Mouse (Mus musculus): ENCODE results near the gene Zfp219.
"Not testable (repeated sequence)": the region's sequence is repeated elsewhere in the genome, so short reads cannot be mapped to it uniquely, and the experiment has no call there.

Gene Zfp219

DNA sequence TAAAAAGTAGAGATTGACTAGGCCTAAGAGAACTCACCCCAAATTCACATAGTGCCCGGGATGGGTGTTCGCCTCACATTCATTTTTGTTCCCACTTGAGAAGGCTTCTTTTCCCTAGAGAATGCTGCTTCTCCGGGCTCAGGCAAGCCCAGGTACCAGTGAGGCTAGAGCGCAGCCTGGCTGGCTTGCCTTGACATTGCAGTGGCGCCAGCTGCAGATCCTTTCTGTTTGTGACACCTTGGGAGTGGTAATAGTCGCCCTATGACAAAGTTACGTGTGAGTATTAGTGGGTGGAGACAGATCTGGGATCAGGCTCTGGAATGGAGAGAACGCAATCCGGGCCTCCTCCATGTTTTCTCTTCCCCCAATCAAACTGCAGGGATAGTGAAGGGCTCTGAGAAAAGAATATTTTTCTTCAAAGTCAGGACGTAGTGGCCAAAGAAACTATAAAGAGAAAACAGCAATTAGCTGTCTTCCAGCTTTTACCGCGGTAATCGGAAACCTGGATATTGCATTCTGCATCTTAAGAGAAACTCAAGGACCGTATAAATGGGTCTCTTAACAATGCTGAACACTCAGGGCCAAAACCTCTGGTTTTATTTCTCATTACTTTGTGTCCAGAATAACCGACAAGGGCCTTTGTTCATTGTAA, at the start of gene Zfp219:
Gene Zfp219 (minus strand): TSS at position 248 of the 652 bp plus-strand sequence.
- DNase-seq (ENCODE audit: low spot score in 2 of 2), result peak; percentile 67 to 77

DNA sequence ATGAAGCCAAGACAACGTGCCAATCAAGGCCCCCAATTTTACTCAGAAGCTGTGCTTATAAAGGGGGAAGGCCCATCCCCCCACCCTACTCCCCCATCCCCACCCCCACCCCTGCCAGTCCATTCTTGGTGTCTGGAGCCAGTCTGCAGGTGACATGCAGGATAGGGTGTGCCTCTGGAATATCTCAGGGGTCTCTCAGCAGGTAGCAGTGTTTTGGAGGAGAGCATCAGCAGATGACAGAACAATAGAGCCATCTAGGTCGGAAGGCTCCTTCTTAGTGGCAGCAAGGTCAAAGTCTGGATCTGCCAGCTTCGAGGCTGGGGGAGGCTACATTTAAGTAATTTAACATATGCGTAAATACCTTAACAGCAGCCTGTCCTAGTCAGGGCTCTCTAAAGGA, 45.6 kb upstream of the Zfp219 start:
- DNase-seq (ENCODE audit: low spot score in 2 of 2), result no peak

DNA sequence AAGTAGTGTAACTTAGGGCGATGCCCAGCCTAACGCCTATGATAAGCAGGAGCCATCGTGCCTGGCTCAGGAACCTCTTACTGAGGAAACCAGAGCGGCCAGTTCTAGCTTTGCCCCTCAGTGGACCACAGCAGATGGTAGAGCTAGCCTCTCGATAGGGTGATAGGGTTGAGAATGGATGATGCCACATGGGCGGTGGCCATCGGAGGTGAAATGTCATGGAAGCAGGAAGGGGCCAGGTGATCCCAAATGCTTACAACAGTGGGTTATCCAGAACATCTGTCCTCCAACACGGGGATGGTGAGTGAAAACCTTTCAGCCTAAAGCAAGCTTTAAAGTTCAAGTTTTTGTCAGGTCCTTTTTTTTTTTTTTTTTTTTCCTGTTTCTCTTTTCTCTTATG, 41.3 kb upstream of the Zfp219 start:
- no peak for DNase-seq (ENCODE audit: low spot score in 2 of 2)

DNA sequence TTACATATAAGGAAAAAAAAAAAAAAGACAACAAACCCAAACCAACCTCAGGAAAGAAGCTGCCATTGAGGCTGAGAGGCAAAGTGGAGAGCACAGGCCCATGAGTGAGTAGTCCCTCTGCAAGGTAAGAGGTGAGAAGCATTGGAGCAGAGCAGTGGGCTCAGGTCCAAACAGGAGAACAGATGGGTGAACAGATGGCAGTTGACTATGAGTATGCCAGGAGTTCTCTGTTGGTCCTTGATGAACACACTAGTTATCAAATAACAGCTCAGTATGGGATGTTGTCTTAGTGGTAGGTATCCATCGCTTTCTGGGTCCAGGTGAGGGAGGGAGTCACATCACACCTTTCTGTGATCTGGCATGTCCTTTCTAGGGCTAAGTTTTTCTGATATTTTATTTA, 40.3 kb upstream of the Zfp219 start:
- DNase-seq (ENCODE audit: low spot score in 2 of 2), result no peak

DNA sequence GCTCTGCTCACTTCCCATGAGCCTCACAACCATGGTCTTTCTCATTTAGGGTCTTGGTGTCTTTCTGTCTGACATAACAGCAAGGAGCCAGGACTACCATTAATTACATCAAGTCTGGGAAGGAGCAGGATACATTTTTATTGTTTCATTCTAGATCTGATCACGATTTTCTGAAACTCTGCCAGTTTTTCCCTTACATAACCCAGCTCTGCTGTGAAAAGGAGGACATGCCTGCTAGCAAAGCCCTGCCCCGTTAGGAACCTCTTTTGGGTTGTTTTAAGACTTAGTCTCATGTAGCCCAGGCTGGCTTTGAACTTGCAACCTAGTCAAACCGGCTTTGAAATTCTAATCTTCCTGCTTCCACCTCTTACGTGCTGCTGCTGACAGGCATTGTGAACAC, 39.4 kb upstream of the Zfp219 start:
- DNase-seq (ENCODE audit: low spot score in 2 of 2), result no peak

DNA sequence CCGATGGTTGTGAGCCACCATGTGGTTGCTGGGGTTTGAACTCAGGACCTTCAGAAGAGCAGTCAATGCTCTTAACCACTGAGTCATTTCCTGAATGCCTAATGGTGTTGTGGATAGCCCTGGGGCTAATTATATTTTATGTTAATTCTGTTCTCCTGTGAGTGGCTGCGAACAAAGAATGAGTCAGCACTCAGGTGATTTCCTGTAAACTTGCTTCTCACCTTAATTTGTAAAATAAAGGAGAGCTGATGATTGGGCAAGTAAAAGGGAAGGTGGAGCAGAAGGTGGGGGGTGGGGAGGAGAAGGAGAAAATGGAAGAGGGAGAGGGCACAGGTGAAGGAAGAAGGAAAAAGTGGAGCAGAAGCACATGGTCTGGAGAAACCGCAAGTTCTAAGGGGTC, 32.2 kb upstream of the Zfp219 start:
- DNase-seq (ENCODE audit: low spot score in 2 of 2), result not testable (repeated sequence)

DNA sequence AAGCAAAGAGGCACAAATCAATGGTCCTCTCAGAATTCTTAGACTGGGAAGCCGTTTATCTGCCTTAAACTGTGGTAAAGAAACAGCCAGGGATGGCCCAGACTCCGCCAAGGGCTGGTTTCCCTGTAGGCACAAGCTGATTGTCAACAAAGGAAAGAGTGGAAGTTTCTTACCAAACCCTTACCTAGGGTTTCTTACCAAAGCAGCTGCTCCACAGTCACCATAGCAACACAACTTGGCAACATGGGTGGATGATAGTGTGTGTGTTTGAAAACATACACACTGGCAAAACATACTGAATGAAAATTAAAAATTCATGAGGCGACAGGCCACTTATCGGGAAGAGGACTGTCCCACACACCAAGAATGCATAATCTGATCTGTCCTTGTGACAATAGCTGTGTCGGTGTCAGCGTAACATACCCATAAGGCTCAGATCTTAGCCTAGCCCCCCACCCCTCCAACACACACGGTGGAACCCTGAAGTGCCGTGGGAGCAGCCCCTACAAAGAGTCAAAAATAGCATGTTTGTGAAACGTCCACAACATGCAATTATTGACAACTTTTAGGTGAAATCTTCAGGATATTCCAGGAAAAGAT, 25.5 kb upstream of the Zfp219 start:
- DNase-seq (ENCODE audit: low spot score in 2 of 2), result no peak

DNA sequence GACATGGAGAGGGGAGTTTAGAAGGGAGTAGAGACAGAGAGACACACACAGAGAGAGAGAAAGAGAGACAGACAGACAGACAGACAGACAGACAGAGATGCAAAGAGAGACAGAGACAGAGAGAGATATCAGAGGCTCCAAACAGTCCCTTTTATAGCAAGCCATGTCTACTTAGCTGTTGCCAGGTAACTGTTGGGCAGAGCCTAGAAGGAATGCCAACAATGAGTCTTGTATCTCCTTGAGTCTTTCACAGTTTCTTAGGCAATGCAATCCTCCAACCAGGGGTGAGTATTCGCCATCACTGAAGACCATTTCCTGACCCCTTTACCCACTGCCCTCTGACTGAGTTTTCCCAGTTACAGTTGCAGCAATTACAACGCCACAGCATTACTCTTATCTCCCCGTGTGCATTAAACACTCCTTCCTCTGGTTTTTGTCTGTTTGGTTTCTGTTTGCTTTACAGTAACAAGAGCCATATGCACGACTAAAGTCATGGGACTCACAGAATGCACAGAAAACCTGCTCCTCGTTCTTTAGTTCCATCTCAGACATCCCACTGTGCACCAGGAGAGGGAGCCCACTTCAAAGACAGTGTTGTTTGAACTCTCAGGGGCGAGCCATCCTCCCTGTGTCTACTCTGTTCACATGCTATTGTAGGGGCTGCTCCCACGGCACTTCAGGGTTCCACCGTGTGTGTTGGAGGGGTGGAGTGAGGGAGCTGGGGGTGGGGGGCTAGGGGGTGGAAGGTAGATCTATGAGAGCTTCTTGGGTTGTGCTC, 24.6 kb upstream of the Zfp219 start:
- peak in 1 of 2 experiments; percentile 20 for DNase-seq (ENCODE audit: low spot score in 2 of 2)

DNA sequence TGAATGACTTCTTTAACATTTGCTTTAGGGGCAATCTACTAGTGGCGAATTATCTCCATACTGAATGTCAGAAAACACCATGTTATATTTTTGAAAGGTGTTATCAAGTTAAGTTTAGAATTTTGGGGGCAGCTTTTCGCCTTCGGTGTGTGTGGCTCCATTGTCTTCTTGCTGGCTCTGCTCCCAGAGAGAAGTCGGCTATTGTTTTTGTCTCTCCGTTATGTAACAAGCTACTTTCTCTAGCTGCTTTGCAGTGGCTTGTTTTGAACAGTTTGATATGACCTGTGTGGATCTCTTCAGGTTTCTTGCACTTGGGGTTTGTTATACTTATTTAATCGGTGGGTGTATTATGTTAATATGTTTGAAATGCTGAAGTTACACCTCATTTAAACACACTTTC, 22.9 kb upstream of the Zfp219 start:
- DNase-seq (ENCODE audit: low spot score in 2 of 2), result no peak

DNA sequence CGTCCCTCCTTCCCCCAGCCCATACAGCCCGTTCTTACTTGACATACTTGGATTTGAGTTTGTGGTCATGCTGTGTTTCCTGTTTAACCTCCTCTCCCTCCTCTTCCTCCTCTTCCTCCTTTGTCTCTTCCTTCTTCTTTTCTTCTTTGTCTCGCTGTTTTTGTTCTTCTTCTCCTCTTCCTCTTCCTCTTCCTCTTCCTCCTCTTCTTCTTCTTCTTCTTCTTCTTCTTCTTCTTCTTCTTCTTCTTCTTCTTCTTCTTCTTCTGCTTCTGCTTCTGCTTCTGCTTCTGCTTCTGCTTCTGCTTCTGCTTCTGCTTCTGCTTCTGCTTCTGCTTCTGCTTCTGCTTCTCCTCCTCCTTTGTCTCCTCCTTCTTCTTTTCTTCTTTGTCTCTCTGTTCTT, 21.8 kb upstream of the Zfp219 start, which contains the start of gene Olfr221:
Gene Olfr221 (minus strand): TSS at position 101 of the 400 bp plus-strand sequence.
- DNase-seq (ENCODE audit: low spot score in 2 of 2), result not testable (repeated sequence)

DNA sequence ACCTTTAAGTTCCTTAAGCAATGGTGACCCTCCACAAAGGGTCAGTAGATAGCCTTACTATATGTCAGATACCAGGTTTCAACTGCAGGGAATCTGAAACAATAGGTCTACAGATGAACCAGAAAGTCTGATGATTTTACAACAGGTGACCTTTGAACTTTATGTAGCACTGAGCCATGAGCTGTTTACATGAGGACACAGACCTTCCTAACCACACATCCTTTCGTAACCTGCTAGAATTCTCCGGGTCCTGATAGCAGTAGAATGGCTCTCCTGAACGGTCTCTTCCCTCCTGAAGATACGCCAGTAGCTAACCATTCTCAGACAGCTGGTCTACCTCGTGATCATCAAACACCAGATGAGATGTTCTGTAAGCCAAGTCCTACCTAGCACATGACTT, 18.8 kb upstream of the Zfp219 start:
- DNase-seq (ENCODE audit: low spot score in 2 of 2), result no peak

DNA sequence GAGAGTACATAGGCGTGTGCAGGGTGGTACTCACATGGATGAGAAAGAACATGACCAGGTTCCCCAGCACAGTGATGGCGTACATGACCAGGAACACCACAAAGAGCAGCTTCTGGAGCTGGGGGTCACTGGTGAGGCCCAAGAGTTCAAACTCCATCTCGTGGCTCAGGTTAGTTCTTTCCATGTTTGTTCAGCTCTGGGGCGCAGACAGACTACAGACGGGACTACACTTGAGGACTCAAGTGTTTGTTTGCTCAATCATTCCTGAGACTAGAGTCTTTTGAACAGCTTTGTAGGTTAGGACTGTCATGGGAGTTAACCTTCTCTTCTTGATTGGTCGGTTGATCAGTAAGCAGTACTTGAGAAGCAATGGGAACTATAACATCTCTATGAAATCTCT, 15.4 kb upstream of the Zfp219 start:
- no peak for DNase-seq (ENCODE audit: low spot score in 2 of 2)

DNA sequence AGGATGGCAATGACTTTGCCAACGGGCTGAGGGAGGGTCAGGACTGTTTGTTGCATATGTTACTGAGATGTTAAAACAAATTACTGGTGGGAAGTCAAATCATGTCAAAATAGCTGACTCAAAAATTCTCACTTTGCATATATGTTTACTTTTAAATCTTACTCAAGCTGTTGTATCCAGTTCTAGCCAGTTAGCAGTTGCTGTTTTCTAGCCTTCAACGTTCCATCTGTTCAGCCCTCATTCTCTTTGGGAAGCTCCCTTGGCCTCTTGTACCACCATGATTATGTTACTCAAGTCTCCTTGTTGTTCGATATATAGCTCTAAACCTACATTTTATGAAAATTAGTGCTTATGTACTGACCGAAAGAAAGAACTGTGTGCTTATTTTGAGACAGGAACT, 5.8 kb upstream of the Zfp219 start:
- DNase-seq (ENCODE audit: low spot score in 2 of 2), result no peak

DNA sequence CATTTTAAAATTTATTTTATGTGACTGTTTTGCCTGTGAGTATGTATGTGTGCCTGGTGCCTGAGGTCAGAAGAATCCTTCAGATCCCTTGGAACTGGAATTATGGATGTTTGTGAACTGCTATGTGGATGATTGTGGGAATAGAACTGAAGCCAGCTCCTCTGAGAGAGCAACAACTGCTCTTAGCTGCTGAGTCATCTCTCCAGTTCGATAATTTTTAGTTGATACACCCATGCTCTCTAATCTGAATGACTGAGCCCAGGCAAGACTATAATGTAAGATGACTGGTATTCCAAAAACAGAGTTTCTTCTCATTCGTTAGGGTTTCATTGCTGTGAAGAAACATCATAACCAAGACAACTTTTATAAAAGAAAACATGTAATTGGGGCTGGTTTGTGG, 3.6 kb upstream of the Zfp219 start:
- no peak for DNase-seq (ENCODE audit: low spot score in 2 of 2)

DNA sequence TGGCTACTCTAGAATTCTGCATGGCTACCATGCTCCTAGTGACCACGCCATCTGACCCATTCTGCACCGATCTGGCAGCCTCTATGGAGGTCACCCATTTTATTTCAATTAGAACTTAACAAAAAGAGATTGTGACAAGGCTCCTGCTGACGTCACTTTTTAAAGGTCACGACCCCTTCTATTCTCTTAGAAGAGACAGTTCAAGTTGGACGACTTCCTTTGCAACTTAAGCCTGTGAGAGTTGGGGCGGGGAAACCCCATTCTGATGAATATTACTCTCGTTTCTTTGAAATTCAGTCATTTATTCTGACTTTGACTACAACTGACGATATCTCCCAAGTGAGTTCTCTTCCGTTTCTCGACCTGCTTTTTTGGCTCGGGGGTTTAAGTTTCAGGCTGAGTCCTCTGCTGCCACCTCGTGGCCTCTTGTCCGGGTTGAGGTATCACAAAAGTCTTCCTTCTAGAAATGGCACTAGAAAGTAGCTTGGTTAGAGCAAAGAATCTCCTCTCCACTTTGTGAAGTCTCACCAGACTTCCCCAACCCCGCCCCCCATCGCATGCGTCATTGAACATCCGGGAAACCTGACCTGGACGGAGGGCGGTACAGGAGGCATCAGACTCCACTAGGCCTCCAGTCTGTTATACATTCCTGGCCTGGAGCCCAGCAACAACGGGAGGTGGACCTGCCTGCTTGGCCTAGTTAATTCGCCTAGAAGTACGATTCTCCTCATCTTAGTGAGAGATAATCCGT, 2.4 kb upstream of the Zfp219 start:
- peak; percentile 77 to 78 for DNase-seq (ENCODE audit: low spot score in 2 of 2)

DNA sequence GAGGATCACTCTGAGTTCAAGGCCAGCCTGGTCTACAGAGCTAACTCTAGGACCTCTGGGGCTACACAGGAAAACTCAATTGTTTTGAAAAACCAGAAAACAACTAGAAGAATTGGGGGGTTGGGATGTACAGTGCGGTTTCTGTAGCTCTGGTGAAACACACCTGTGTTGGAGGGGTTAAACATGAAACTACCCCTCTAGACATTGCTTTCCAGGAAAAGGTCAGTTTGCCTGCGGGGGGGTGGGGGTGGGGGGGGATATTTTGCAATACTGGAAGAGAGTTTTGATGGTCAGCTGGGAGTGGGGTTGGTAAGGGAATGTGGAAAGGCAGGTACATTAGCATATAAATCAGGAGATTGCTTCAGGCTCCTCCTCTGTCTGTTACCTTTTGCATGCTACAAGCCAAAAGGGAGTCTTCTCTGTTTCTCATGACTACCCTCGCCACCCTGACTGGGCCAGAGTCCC, 1.7 kb upstream of the Zfp219 start:
- DNase-seq (ENCODE audit: low spot score in 2 of 2), result no peak

DNA sequence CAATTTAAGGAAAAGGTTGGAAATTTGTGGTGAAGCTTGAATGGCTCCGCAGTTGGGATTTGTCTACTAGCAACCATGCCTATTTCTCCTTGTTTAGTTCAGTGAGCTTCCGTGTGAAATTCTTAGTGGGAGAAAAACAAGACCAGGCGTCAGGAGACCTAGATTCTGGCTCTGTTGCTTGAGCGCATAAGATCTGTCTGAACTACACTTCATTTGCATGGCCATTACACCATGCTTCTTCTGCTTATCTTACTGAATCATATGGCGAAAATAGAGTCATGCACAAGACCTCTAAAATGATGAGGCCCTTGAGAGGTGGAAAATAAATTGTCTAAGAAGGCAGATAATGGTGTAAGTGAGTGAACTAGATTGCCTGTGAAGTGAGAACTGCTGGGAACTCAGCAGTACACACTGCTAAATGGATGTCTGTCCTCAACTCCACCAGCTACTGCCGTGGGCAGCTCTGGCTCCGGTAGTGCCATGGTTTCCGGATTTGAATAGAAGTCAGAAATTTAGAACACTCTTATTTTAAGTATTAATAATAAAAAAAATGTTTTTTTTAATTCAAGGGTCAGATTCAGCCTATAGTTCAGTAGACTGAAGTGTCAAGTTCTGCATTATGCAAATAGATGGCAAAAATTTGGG, 1.2 kb upstream of the Zfp219 start:
- no peak for DNase-seq (ENCODE audit: low spot score in 2 of 2)

DNA sequence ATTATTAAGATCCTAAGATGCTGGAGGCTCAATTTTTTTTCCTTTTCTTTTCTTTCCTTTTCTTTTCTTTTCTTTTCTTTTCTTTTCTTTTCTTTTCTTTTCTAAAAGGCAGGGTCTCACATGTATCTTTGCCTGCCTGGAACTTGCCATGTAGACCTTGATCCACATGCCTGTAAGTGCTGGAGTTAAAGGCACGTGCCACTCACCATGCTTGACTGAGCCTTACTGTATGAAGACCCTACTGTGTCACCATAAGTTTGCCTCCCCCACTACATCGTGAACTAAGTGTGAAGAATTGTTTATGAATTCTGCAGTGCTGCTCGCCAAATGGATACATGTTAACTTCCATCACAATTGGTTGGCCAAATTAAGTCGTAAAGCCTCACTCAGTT, 601 bp upstream of the Zfp219 start:
- DNase-seq (ENCODE audit: low spot score in 2 of 2), result no peak

DNA sequence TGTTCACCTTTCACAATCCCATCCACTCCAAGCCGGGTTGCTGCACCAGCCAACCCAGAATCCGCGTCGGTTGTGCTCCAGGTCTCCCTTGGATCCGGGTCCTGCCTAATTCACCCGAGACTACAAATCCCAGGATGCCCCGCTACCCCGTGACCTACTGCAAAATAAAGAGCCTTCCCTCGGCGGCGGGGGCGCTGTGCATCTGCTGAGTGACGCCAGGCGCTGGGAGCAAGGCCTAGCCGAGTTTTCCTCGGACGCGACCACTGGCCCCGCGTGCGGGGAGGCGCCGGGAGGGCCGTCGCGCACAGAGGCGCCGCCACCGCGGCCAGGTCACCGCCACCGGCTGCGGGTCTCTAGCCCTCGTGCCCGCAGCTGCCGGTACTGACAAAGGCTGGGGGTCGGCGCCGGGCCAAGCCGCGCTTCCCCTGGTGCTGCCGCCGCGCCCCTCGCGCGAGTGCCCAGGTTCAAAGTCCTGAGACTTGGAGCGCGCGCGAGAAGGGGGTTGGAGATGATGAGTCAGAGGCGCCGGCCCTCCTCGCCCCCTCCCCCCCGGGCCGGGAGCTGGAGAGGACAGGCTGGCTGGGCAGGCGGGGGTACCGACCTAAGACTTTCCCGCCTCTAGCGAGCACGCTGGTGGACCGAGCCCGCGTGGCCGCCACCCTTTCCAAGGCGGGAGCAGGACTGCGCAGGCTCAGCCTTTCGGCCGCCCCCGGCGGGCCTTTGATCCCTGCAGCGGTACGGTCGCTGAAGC, 768 bp downstream of the Zfp219 start:
- peak; percentile 97 for DNase-seq (ENCODE audit: low spot score in 2 of 2)

DNA sequence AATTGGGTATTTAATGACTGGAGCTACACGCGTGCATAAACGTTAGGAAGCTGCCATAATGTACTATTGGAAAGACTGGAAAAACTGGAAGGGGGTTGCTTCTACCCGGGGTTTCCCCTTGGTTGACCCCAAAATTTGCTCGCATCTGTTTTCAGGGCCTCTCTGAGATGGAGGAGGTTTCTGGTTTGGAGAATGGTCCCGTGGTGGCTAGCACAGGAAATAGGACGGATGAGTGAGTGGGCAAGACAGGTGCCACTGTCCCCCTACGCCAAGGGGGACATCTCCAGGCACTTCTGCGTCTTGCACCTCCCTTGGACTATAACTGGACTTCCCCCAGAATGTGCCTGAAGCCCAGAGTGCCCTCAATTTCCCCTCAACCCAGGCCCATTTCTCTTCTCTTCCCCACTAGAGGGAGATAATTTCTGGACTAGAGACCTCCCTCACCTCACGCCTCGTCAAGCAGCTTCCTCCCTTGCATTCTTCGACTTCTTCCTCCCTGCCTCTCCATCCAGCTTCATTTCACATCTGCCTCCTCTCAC, 1.4 kb downstream of the Zfp219 start:
- DNase-seq (ENCODE audit: low spot score in 2 of 2), result no peak

Measured in frontal cortex, postnatal 14 days (tissue).